Mouse (Mus musculus) brain, embryonic 14.5 days (tissue): ENCODE results near the gene Rgcc.

ENCODE experiments used
- CTCF ChIP-seq: fragments of 200-500 bp; IDR thresholded peaks from 2 replicates; pipeline ENCODE4 v1.5.1; 2012; ENCODE audit warnings: inconsistent platforms, mild to moderate bottlenecking, moderate library complexity, borderline replicate concordance; ENCODE audit not compliant: insufficient read depth, insufficient read length; ENCODE audit errors: extremely low read depth
- POLR2A ChIP-seq: fragments of 200-500 bp; IDR thresholded peaks from 2 replicates; pipeline ENCODE4 v1.6.1; 2012; ENCODE audit warnings: mild to moderate bottlenecking, inconsistent platforms, borderline replicate concordance; ENCODE audit not compliant: poor library complexity, insufficient read depth, insufficient read length, severe bottlenecking; ENCODE audit errors: extremely low read depth

DNA sequence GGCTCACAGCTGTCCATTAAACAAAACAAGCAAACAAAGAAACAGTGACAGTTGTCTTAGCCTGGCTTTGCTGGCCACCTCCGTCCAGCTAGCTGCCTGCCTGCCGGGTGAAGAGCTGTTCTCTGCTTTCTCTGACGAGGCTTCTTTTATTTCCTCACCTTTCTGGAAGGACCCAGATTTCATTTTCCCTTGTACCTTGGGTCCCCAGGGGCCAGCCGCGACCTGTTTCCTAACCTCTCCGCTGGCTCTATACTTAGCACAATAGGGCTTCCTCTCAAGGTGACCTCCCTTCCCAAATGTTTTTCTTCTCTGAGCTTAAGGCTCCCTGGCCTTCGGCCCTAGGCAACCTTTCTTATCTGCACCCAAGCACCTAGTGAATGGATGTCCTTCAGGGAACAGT, 23.5 kb downstream of the Rgcc start:
- TF ChIP-seq POLR2A: no peak
- TF ChIP-seq CTCF: no peak
